Mouse (Mus musculus) embryonic facial prominence, embryonic 13.5 days (tissue): ENCODE measurements around the gene Tex35. TPM values are rescaled to one million over a fixed set of nuclear protein-coding genes. Genes with fewer than 3 reads are reported as not detected.

Experiments
- ATAC-seq: fragments of 200-750 bp; cut with Nextera tagmentation; 2 replicates; pipeline ENCODE4 v1.8.0; 2017; ENCODE audit warnings: low read depth; ENCODE audit not compliant: insufficient number of reproducible peaks, insufficient read depth, low FRiP score, low TSS enrichment
- H3K27ac ChIP-seq: fragments of 300-500 bp; sonication (generic); 2 replicates; pipeline ENCODE4 v1.5.1; 2015; ENCODE audit warnings: moderate library complexity, mild to moderate bottlenecking, inconsistent platforms
- H3K27me3 ChIP-seq: fragments of 300-500 bp; sonication (generic); 2 replicates; pipeline ENCODE4 v1.6.1; 2015; ENCODE audit warnings: mild to moderate bottlenecking, inconsistent platforms
- H3K36me3 ChIP-seq: fragments of 300-500 bp; sonication (generic); 2 replicates; pipeline ENCODE4 v1.6.1; 2015; ENCODE audit warnings: mild to moderate bottlenecking, inconsistent platforms
- H3K4me1 ChIP-seq: fragments of 300-500 bp; sonication (generic); 2 replicates; pipeline ENCODE4 v1.6.1; 2015; ENCODE audit warnings: inconsistent platforms
- H3K4me2 ChIP-seq: fragments of 300-500 bp; sonication (generic); 2 replicates; pipeline ENCODE4 v1.6.1; 2015; ENCODE audit warnings: moderate library complexity, mild to moderate bottlenecking, inconsistent platforms
- H3K4me3 ChIP-seq: fragments of 300-500 bp; sonication (generic); 2 replicates; pipeline ENCODE4 v1.5.1; 2015; ENCODE audit warnings: mild to moderate bottlenecking, inconsistent platforms
- H3K9ac ChIP-seq: fragments of 300-500 bp; sonication (generic); 2 replicates; pipeline ENCODE4 v1.6.1; 2015; ENCODE audit warnings: mild to moderate bottlenecking, inconsistent platforms
- H3K9me3 ChIP-seq: fragments of 300-500 bp; sonication (generic); 2 replicates; pipeline ENCODE4 v1.6.1; 2016; ENCODE audit warnings: inconsistent platforms
- WGBS: fragments of 180-500 bp; shearing (Covaris S2); methylation state at CpG from one replicate; pipeline ENCODE4 v1.1.7; 2015; ENCODE audit warnings: mixed read lengths; 5-methylcytosine and 5-hydroxymethylcytosine counted together
- polyA plus RNA-seq: library from polyadenylated mRNA; unstranded; fragments of >200 nt; fragmentation: Nextera tagmentation; extraction: Ambion mirVana; gene quantifications from 2 replicates; pipeline ENCODE4 v1.2.1, GENCODE M21; 2015

Gene Tex35
- polyA plus RNA-seq, result not detected in 2 replicates

DNA sequence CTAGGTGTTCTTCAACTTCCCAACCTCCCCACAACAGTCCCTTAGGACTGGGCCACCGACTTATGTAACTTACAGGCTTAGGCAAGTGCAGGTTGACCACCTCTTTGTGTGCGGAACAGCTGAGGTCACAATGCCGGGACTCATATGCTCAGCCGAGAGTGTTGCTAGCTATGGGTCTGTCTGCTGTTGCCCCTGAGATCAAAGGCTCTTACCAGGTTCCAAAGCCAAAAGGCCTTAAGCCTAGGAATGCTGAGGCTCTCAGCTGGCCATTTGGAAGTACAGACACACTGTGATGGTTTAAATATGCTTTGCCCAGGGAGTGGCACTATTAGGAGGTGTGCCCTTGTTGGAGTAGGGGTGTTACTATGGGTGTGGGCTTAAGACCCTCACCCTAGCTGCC is at the start of gene Tex35:
TSS of gene Tex35 (minus strand) at position 101 of the 400 bp plus-strand sequence.
- H3K9ac ChIP-seq, result no peak within 1 kb of the TSS
- no peak for ATAC-seq
- H3K27ac ChIP-seq, result no peak within 1 kb of the TSS
- H3K27me3 ChIP-seq, result no peaks in the 10 kb centered on the region
- H3K4me1 ChIP-seq, result peaks cover 4% of the 10 kb centered on the region
- WGBS, result 89% methylated on average over 4 of the region's 4 CpGs
- no peaks in the 10 kb centered on the region for H3K9me3 ChIP-seq
- no peak within 1 kb of the TSS for H3K4me3 ChIP-seq
- no peak within 1 kb of the TSS for H3K4me2 ChIP-seq
- no peaks in the 10 kb centered on the region for H3K36me3 ChIP-seq

DNA sequence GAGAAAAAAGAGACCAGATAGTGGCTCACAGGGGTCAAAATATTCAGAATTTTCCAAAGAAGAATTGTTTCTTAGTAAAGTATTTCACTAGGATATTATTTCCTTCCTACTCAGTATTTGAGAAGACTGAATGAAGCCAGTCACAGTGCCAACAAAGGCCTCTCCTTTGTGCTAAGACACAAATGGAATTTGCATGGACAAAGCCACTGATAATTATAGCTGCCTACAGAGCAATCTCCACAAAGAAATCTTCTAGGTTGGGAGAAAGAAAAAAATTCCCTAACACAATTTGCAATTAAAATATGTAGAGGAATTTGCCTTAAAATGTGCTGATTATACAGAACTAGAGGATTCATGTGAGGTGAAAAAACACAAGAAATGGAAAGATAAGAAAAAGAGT is 45.3 kb upstream of the Tex35 start:
- Histone ChIP-seq H3K4me2 (no peak overlapping the region), H3K36me3 (peaks cover 6% of the 10 kb centered on the region; the same call in 1 of the 2 replicates), H3K4me1 (no peaks in the 10 kb centered on the region), H3K4me3 (no peak overlapping the region), H3K27me3 (no peaks in the 10 kb centered on the region), H3K27ac (no peak overlapping the region), H3K9ac (no peak overlapping the region), H3K9me3 (no peaks in the 10 kb centered on the region)
- ATAC-seq, result no peak

DNA sequence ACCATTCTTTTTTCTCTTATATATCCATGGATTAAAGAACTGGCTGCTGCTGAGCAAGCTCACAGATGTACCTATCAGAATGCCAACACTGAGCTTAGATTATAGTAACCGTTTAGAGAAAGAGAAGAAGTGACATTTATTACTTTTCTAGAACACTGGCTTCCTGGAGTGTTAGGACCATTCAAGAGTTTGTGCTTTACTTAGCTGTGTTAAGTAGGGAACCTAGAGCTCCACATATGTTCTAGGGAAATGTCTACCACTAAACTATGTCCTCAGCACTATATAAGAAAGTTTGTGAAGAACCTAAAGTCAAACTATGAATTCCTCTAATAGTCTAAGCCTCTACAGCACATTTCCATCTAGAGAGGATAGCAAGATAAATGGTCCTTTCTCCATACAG is 41.6 kb upstream of the Tex35 start:
- H3K4me1 ChIP-seq, result no peaks in the 10 kb centered on the region
- no peaks in the 10 kb centered on the region for H3K27me3 ChIP-seq
- H3K27ac ChIP-seq, result no peak overlapping the region
- no peaks in the 10 kb centered on the region for H3K9me3 ChIP-seq
- no peak overlapping the region for H3K4me2 ChIP-seq
- H3K36me3 ChIP-seq, result peaks cover 7% of the 10 kb centered on the region; the same call in 1 of the 2 replicates
- ATAC-seq, result no peak
- H3K9ac ChIP-seq, result no peak overlapping the region
- no peak overlapping the region for H3K4me3 ChIP-seq
- 91% methylated on average over 1 of the region's 1 CpGs for WGBS

DNA sequence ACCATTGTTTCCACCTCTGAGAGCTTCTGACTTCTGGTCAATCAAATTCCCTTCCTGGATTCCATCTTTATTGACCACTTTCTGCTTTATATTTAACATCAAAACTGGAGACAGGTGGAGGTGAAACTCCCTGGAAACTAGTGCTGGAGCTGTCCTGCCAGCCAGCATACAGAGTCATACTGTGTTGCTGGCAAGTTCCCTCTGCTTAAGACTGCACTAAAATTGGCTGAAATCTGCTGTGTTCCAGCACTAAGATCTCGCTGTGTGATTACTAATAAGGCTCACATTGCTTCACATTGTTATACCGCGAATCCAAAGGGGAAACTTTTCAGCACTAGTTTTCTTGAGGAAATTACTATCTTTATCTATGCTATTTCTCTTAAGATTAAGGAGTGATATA is 36.1 kb upstream of the Tex35 start:
- H3K36me3 ChIP-seq, result peaks cover 7% of the 10 kb centered on the region; the same call in 1 of the 2 replicates
- no peaks in the 10 kb centered on the region for H3K27me3 ChIP-seq
- 87% methylated on average over 3 of the region's 3 CpGs for WGBS
- H3K9me3 ChIP-seq, result no peaks in the 10 kb centered on the region
- no peak overlapping the region for H3K4me2 ChIP-seq
- no peak overlapping the region for H3K4me3 ChIP-seq
- no peak for ATAC-seq
- no peak overlapping the region for H3K27ac ChIP-seq
- H3K9ac ChIP-seq, result no peak overlapping the region
- no peaks in the 10 kb centered on the region for H3K4me1 ChIP-seq

DNA sequence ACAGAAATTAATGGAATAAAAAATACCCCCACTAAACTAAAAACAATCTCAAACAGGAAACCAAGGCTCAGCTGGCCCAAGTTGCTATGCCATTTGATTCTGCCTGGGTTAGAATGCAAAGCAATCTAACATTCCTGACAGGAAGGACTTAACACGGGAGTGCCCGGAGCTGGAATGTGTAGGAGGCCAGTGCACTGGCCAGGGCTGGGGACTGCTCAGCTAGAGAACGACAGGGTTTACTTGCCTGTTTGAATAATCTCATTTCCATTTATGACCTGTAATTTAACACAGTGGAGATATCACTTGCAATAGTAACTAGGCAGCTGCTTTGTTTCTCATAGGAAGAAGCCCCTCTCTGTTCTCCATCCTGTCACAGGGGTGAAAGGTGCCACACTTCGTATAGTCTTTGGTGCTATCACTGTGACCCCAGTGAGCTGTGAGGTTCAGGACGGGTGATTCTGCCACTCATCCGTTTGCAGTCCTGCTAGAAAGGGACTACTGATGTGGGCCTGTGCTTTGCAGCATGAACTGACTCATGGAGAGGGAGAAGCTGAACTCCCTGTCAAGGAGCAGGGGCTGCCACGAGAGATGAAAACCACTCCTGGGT is 34.9 kb upstream of the Tex35 start:
- Histone ChIP-seq H3K9ac (no peak overlapping the region), H3K9me3 (no peaks in the 10 kb centered on the region), H3K27me3 (no peaks in the 10 kb centered on the region), H3K27ac (no peak overlapping the region), H3K4me3 (no peak overlapping the region), H3K4me2 (no peak overlapping the region), H3K36me3 (peaks cover 7% of the 10 kb centered on the region; the same call in 1 of the 2 replicates), H3K4me1 (no peaks in the 10 kb centered on the region)
- no peak for ATAC-seq
- WGBS, result 59% methylated on average over 7 of the region's 7 CpGs

DNA sequence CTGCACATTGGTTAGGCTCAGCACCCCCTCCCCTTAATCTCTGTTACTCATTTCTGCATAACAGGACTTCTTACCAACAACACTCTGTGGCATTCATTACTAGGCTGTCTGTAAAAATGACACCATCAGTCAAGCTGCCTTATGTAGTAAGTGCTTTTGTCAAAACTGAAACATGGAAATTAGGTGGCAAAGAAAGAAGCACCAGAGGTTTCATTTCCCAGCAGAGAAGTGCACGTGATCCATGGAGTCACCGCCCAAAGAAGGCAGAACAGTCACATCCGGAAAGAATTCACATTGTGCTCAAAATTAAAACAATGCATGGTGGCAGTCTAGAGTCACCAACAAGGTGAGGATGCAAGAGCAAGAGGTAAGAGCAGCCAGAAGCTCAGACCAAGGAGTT is 32.5 kb upstream of the Tex35 start:
- Histone ChIP-seq H3K4me1 (no peaks in the 10 kb centered on the region), H3K36me3 (peaks cover 6% of the 10 kb centered on the region; the same call in 1 of the 2 replicates), H3K9me3 (no peaks in the 10 kb centered on the region), H3K9ac (no peak overlapping the region), H3K27me3 (no peaks in the 10 kb centered on the region), H3K4me2 (no peak overlapping the region), H3K27ac (no peak overlapping the region), H3K4me3 (no peak overlapping the region)
- 77% methylated on average over 3 of the region's 3 CpGs for WGBS
- no peak for ATAC-seq

DNA sequence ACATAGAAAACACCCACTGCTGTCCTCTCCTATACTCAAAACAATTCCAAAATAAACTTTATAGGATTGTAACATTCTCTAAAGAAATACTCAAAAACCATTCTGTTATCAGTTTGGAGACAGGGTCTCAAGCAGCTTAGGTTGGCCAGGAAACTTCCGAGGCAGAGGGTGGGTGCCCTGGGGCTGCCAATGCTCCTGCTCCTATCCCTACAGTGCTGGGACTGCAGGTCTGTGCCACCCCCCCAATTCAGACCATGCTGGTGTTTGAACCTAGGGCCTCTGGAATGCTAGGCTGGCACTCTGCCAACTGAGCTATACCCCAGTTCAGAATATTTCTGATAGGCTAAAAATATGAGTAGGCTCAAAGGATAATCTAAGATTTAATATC is 29.4 kb upstream of the Tex35 start:
- Histone ChIP-seq H3K9ac (no peak overlapping the region), H3K4me1 (no peaks in the 10 kb centered on the region), H3K4me3 (no peak overlapping the region), H3K36me3 (no peaks in the 10 kb centered on the region), H3K27me3 (no peaks in the 10 kb centered on the region), H3K27ac (no peak overlapping the region), H3K9me3 (no peaks in the 10 kb centered on the region), H3K4me2 (no peak overlapping the region)
- 75% methylated on average over 1 of the region's 1 CpGs for WGBS
- no peak for ATAC-seq

DNA sequence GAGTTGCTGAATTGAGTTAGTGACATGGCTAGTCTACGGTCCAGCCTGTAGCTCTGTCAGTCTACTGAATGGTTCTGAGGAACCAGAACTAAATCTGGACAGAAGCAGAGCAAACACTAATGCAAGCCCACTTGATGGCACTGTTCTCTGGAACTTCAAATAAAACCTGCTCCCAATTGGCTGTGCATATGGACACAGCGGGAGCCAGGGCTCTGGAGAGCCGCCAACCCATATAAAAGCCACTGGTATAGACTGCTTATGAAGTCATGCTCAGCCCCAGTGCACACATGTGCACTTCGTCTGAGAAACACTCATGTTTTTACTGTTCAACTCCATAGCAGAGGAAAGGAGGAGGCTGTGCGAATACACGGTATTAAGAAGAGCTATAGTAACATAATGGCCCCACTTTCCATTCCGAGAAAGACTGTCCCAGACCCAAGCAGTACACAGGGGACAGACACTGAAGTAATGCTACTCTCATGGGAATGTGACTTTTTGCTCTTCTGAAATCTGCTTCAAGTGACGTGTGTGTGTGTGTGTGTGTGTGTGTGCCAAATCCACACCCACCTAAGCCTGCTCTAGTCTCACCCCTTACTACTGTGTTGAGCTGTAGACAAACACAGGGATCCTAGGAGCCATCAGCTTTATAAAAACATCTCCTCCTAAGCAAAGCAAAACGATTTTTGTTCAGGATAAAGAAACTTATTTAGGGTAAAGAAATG is 28.8 kb upstream of the Tex35 start:
- Histone ChIP-seq H3K4me2 (no peak overlapping the region), H3K4me3 (no peak overlapping the region), H3K9ac (no peak overlapping the region), H3K9me3 (no peaks in the 10 kb centered on the region), H3K27me3 (no peaks in the 10 kb centered on the region), H3K27ac (no peak overlapping the region), H3K4me1 (no peaks in the 10 kb centered on the region), H3K36me3 (no peaks in the 10 kb centered on the region)
- peak; percentile 62; the same call in 1 of the 2 replicates for ATAC-seq
- WGBS, result 71% methylated on average over 9 of the region's 9 CpGs

DNA sequence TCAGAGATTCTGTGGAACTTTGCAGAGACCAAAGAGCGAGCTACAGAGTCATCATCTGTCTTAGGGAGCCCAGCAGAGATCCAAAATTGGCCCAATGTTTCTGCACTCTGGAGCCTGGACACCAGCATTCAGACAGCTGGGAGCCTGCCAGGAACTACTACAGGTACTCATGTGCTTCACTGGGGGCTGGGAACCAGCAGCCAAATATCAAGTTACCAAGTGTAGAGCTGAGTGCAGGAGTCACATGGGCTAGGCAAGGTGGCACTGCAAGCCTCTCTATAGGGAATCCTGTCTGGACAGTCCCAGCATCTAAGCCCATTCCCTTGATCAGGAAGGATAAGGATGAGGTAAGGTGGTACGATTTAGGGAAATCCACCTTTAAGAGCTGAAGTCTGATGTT is 19.7 kb upstream of the Tex35 start:
- 84% methylated on average over 2 of the region's 2 CpGs for whole genome bisulfite sequencing
- Histone ChIP-seq H3K4me3 (no peak overlapping the region), H3K36me3 (no peaks in the 10 kb centered on the region), H3K9ac (no peak overlapping the region), H3K27me3 (no peaks in the 10 kb centered on the region), H3K27ac (no peak overlapping the region), H3K4me2 (no peak overlapping the region), H3K4me1 (no peaks in the 10 kb centered on the region), H3K9me3 (no peaks in the 10 kb centered on the region)
- no peak for ATAC-seq

DNA sequence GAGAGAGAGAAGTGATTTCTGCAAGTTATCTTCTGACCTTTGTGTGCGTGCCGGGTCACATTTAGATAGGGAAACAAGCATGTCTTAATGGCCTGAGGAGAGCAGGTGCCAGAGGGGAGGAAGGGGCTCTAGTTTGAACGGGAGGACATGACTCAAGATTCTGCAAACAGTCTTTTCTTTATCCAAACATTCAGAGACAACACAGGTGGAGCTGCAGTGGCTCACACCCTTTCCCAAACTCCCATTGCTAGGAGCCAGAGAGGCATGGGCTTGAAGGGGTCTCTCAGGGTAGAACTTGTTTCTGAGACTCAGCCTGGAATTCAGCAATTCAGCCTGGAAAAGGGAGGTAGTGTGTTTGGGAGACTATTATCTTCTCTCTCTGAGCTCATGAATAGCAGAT is 15.4 kb upstream of the Tex35 start:
- Histone ChIP-seq H3K27me3 (no peaks in the 10 kb centered on the region), H3K4me2 (no peak overlapping the region), H3K9me3 (no peaks in the 10 kb centered on the region), H3K27ac (no peak overlapping the region), H3K36me3 (no peaks in the 10 kb centered on the region), H3K4me1 (no peaks in the 10 kb centered on the region), H3K9ac (no peak overlapping the region), H3K4me3 (no peak overlapping the region)
- 86% methylated on average over 3 of the region's 3 CpGs for WGBS
- no peak for ATAC-seq

DNA sequence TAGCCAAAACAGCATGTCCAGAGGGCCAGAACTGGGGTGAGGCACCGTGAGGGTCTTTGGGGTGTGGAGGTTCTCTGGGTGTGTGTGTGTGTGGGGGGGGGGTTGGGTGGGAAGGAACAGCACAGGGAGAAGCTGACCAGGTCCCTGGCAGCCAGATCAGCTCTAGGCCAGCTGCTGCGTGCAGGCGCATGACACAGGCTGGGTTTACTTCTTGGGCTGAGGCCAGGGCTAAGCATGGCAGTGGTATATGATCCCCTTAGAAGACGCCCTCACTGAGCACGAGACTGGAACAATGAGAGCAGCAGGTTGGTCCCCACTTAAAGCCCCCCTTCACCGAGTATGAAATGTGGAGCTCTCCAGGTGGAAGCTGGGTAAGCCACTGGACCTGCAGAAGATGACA is 10.7 kb upstream of the Tex35 start:
- H3K4me2 ChIP-seq, result no peak overlapping the region
- H3K27me3 ChIP-seq, result no peaks in the 10 kb centered on the region
- H3K4me1 ChIP-seq, result no peaks in the 10 kb centered on the region
- WGBS, result 71% methylated on average over 6 of the region's 6 CpGs
- H3K4me3 ChIP-seq, result no peak overlapping the region
- no peak overlapping the region for H3K27ac ChIP-seq
- ATAC-seq, result no peak
- H3K9me3 ChIP-seq, result 0 out of 2 replicates have a peak, but pooled peaks cover 3% of the 10 kb centered on the region
- H3K36me3 ChIP-seq, result no peaks in the 10 kb centered on the region
- H3K9ac ChIP-seq, result no peak overlapping the region

DNA sequence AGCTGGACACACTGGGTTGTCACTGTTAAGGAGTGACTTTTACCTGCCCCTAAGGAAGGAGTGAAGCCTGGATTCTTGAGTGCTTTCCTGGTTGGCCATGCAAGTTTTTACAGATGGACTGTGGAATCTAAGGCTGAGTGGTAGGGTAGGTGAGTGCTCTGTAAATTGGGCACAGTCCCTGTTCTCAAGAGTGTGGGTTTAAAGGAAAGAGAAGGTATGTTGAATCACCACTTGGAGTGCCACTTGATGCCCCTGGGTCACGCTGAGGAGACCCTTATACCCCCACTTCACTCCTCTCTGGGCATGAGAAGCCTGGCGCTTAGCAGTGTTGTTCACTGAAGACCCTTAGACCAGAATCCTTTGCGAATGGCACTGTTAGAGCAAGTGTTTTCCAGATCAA is 9.0 kb upstream of the Tex35 start:
- no peaks in the 10 kb centered on the region for H3K4me1 ChIP-seq
- no peak overlapping the region for H3K4me3 ChIP-seq
- no peak overlapping the region for H3K9ac ChIP-seq
- H3K4me2 ChIP-seq, result no peak overlapping the region
- no peaks in the 10 kb centered on the region for H3K36me3 ChIP-seq
- WGBS, result 87% methylated on average over 3 of the region's 3 CpGs
- no peaks in the 10 kb centered on the region for H3K27me3 ChIP-seq
- no peak for ATAC-seq
- H3K27ac ChIP-seq, result no peak overlapping the region
- 0 out of 2 replicates have a peak, but pooled peaks cover 3% of the 10 kb centered on the region for H3K9me3 ChIP-seq
